Mouse (Mus musculus) thymus, postnatal 10 days (tissue): ENCODE results near the gene Fam20a.
"Not testable (repeated sequence)": the region's sequence is repeated elsewhere in the genome, so short reads cannot be mapped to it uniquely, and the experiment has no call there.

Experiments used
- DNase-seq, 2 experiments: peaks; one replicate each; pipeline ENCODE4 v3.0.0; 2021; ENCODE audit warnings: low spot score in 2 of 2

Fam20a gene

GRCm38 (mm10) chr11:109678291-109678690, 43.8 kb downstream of the Fam20a start:
- DNase-seq = no peak

DNA sequence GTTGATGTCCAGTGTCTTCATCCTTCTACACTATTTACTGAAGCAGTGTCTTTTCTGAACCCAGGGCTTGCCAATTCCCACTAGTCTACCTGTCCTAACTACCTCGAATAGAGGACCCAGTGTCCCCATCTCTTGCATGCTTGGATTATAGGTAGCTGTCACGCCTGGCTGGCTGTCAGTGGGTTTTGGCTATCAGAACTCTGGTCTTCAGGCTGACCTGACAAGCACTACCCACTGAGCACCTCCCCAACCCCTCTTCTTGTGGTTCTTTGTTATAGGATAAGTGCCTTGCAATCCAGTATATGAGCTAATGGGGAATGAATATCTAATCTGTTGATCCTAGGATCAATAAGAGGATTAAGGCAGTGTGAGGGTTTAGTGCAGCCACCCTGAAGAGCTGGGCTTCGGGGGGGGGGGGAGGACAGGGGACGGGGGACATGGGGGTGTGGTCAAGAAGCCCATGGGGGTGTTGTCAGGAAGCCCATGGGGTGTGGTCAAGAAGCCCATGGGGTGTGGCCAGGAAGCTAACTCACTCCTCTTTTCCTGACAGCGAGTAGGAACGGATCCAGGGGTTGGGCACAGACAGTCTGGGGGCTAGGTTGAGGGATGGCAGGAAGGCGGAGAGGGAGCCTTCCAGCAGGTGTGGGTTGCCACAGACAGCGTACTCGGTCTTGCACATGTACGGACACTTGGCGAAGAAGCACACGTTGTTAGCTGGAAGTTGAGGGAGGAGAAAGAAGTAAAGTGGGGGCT, 45.3 kb downstream of the Fam20a start:
- DNase-seq = no peak

DNA sequence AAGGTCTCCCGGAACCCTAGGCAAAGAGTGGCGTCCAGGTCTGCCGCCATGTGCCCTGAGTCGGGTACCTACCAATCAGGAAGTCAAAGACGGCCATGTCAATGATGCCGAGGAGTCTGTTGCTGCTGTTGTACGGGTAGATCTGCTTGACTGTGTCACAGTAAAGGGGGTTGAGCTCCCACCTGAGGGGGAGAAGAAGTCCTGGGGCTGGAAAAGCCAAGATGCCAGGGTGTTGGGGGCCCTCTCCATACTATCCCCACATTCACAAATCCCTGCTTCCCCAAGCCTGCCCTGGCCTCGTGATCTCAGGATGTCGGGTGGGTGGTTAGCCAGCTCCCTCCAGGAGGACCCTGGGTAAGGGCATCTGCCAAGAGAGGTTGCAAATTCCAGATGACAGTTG, 46.3 kb downstream of the Fam20a start:
- no peak for DNase-seq

DNA sequence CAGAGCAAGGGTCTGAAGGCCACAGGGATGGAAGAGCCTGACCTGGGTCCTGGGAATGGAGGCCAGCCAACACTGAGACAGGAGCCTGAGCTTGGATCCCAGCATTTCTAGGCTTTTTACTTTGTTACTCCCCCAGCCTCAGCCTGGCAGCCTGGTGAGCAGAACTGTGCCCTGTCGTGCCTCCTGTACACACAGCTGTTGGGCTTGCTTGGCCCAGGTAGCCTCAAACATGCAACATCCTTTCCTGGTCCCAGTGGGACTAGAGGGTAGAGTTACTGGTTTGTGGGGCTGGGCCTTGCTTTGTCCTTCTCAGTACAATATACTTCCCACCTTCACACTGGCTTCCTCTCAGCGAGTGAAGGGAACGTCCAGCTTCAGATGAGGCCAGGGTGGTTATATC, 46.9 kb downstream of the Fam20a start:
- no peak for DNase-seq

DNA sequence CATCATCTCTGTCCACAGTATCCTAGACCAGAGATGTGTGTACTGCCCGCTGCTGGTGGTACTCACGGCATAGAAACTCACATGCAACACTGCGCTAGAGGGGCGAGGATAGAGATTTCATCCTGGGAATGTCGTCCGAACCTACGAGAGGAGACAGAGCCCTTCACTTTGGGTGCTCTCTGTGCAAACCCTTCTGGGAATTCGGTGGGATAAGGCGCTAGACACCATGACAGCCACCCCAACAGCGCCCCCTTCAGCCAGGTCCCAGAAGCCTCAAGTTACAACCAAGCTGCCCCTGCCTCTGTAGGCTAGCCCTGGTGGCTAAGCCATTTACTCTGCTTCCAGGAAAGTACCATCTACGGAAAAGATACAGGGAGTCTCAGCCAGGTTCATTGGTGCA, 47.5 kb downstream of the Fam20a start:
- no peak for DNase-seq

DNA sequence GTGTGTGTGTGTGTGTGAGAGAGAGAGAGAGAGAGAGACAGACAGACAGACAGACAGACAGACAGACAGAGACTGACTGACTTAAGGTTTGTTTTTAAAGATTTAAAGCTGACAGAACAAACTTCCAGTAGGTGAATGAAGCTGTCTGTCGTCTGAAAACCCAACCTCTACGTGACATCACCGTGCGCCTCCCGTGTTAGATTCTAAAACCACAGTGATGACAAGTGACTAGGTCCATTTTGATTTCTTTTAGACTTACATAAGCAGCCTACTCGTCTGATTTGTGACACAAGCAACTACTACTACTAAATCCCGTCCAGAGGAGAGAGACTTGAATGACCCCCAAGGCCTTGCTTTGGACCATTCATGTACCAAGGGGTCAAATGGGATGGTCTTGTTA, 48.3 kb downstream of the Fam20a start:
- DNase-seq = no peak

DNA sequence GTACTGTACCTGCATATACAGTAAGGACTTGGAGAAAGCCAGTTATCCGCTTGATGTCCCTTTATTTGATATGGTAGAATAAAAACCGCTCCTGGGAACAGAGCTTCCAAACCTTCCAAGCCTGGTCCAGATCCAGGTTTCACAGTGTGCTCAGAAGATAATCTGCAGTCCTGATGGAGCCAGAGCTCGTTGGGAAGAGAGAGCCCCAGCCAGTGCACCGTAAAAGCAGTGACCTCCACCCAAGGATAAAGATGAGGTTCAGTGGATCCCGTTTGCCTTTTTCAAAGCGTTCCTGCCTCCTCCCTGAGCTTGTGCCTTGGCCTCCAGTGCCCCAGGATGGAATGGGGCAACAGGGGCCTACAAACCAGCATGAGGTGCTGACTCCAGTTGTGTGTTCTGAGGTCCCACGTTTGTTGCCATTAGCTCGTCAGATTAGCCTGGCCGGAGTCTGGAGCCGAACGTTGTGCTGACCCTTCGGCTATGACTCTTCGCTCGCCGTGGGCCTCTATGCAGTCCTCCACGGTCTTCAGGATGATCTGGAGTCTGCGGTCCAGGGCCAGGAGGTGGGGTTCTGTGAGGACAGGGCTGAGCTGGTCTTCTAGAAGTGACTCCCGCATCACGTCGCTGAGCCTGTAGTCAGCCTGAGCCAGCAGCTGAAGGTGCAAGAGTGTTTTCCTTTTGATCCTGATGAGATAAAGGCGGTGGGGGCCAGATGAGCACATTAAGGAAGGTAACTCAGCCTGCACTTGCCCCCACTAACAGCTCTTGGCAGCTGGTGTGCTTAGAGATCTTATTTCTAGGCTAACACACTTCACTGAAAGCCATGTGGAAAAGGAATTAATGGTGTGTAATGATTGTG, 49.0 kb downstream of the Fam20a start:
- DNase-seq = no peak

DNA sequence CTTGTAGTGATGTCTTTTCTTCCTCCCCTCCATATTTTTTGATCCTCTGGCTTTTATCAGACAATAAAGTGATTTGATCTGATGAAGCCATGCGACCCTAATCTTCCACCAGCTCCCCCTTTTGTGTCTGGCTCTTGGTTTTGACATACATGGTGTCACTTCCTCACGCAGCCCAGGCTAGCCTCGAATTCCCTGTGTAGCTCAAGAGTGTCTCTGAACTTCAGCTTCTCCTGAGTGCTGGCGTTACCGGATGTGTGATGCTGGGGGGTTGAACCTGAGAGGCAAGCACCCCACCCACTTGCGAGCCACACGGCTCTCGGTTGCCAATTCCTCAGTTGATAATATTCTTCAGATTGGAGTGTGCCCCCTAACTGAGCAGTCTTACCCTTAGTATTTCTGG, 49.7 kb downstream of the Fam20a start:
- DNase-seq = no peak

GRCm38 (mm10) chr11:109672021-109672324, 50.1 kb downstream of the Fam20a start:
- no peak for DNase-seq

DNA sequence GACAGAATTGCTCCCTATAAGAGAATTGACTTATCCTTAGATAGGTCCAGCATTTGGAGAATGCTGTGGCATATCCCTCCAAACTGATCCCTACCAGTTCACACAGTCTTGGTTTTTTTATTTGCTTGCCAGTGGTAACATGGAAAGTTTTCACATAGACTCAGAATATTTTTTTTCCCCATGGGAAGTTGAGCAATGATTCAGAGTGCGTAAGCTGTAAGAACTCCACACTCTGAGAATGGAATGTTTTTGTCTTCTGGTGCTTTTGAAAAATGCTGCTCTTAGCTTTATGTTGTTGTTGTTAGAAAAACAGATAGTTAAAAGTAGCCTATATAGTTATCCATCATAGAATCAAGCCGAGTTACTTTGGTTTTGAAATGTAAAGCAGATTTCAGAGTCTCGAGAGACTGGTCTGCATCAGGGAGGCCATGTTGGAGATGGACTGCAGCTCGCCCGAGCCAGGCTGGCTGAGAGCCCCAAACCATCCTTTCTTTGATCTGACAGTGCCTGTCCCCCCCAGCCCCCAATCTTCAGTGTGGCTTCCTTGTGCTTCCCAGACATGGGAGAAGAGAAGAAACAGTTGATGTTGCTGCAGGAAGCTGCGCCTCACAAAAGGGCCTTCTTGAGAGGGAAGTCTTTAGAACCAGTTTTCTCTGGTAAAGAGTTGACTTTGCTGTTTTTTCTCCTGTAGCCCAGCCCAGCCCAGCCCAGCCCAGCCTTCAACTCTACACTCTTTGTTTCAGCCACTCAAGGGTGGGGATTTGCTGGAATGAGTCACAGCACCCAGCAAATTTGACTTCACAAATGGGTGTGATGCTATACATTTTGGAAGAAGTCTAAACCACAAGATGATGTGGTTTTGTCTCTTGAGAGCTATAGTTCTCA, 50.7 kb downstream of the Fam20a start:
- DNase-seq = no peak

GRCm38 (mm10) chr11:109670026-109670916, 51.8 kb downstream of the Fam20a start:
- DNase-seq = peak in 1 of 2 experiments; percentile 28

DNA sequence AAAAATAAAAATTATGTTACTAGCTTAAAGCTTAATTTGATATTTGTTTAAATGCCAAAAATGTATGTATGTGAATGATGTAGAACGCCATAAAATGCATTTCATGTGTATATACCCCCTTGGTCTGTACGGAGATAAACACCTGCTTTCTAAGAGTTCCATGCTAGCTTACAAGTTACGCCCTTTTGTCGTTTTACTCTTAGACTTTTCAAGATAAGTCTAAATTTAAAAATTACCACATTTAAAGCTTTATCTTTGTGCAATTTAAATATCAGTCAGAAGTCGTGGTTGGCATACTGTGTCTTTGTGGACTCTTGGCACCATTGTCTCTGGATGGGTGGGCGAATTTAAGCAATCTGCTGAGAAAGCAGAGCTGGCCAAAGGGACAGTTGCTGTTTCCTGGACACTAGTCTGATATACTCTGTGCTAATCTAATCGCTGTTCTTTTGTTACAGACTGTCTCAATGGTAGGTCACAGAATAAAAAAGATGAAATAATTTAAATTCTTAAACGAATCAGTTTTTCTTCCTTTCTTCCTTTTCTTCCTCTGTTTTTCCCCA, 52.9 kb downstream of the Fam20a start:
- no peak for DNase-seq

DNA sequence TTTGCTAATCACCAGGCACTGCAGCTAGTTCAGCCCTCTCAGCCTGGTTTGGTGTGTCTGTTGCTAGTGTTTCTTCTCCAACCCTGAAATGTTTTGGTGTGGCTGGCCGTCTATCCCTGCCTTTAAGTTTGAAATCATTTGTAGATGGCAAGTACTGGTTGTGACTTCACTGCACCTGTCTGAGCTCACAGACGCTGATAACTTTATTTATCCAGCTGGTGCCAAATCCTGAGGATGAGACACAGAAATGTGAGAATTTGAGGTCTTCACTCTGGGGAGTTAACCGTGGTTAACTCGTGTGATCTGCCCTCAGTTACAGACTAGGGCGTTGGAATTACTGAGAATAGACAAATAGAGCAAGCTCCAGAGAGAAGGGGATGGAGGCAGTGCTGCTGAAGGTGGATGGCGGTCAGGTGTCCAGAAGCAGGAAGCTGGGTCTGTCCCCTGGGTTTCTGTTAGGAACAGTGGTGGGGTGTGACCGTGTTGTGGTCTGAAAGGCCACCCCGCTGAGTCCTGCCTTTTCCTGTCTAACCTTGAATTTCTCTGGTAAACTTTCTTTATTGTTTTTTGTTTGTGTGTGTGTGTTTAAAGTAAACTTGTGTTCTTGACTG, 53.9 kb downstream of the Fam20a start:
- DNase-seq = no peak

- DNase-seq = no peak
Measured at GRCm38 (mm10) chr11:109667371-109667770, 54.7 kb downstream of the Fam20a start.

GRCm38 (mm10) chr11:109666411-109666810, 55.7 kb downstream of the Fam20a start:
- DNase-seq = no peak

DNA sequence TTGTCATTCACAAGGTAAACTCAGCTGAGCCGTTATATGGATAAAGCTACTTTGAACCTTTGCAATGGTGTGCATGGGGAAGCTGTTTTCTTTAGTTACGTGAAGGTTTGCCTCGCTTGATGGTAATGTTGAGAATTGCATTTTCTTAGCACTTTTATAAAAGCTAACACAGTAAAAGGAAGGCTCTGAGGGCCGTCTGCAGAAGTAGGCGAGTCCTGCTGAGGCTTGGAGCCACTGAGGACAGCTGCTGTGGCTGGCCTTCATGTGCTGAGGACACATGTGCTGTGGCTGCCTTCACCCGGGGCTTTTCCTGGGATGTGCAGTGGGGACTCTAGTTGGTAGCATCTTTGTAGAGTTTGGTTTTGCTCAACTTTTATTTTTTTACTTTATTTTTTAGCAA, 56.7 kb downstream of the Fam20a start:
- DNase-seq = no peak

GRCm38 (mm10) chr11:109664293-109664692, 57.8 kb downstream of the Fam20a start:
- DNase-seq = no peak

DNA sequence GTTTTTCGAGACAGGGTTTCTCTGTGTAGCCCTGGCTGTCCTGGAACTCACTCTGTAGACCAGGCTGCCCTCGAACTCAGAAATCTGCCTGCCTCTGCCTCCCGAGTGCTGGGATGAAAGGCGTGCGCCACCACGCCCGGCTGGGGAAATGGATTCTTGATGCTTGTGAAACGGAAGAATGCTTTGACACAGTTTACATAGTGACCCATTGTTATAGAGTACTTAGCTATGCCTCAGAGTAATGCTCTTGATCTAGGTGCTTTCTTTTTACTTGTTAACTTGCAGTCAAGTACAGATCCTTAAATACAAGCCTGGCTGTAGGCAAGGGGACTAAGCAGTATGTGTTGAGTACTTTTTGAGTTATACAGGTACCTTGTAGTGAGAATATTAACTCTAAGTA, 61.6 kb downstream of the Fam20a start:
- DNase-seq = not testable (repeated sequence)

GRCm38 (mm10) chr11:109656232-109656631, 65.8 kb downstream of the Fam20a start:
- no peak for DNase-seq

DNA sequence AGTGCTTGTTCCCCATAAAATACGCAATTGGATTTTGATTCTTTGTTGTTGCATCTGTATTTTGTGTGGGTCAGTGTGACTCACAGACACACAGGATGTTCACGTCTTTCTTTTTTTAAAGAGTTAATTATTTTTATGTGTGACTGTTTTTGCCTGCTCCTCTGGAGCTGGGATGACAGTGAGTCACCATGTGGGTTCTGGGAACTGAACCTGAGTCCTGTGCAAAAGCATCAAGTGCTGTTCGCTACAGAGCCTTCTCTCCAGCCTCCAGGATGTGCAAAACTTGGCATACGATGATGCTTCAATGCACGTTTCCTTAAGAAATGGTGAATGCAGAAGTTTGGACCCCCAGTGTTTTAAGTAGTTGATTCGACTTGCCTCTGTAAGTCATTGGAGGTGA, 67.5 kb downstream of the Fam20a start:
- DNase-seq = no peak

DNA sequence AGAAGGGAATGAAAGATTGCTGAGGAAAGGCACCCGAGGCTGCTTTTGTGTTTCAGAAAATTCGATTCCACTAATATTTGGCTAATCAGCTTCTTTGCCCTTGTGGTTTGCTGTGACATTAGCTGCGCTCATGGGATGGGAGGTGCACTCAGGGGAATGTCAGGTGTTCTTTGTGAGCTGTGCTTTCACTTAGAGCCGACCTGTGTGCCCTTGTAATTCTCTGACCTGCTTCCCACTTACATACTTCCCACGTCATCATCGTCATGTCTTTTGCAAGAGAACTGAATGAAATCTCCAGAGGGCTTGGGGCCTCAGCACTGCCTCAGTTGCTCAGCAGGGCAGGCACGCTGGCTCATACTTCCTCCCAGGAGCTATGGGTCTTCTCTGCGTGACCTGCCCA, 68.9 kb downstream of the Fam20a start:
- no peak for DNase-seq
